19 mouse cellular contexts compared by ENCODE assay signal in the genomic region with DNA sequence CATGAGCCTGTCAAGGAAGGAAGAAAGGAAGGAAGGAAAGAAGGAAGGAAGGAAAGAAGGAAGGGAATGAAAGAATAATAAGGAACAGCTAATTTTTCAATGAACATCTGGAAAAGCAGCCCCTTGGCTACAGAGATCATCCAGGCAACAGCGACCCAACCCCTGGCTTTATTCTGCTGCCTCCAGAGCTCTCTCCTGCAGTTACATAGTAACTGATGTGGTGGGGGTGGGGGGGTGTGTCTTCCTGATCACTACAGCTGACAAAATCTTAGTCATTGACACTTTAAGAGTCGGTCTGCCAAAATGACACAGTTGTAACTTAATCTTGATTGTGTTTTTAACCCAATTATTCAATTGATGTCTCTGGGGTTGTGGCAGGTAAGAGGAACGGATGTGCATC.
A peak's percentile ranks its signal among the peaks of the same experiment; 100 is the strongest.
DNase-seq lines count a peak whose midpoint lies in the region; ATAC-seq and TF ChIP-seq lines count a peak whose summit lies in the region.
"Had no signal": no experiment of that assay in that cellular context is flagged by ENCODE, and none has a peak within 500 bp of the region (broad histone marks: within the 10 kb centered on the region; RNA-seq: fewer than 3 reads in every experiment).

No protein-coding gene starts in this region.

- no peak for DNase-seq in heart, adult 11 months
- DNase-seq in liver, embryonic 14.5 days (ENCODE audit: low read depth in 3 of 3, low spot score in 3 of 3): no peak
- no peak for DNase-seq in frontal cortex, postnatal 36 days (ENCODE audit: low spot score in 2 of 2)
- no peak for DNase-seq in testis, postnatal 14 days (ENCODE audit: low spot score)
- DNase-seq in adrenal gland, adult (ENCODE audit: inconsistent age in 2 of 2, low spot score in 1 of 2): no peak
- DNase-seq: cerebellum, adult 2 months; cerebellum, postnatal 25 days; forebrain, postnatal 0 days; gastrocnemius, postnatal 36 days; kidney, adult 2 months; lung, adult 18-20 months; lung, postnatal 10 days; thymus, adult 2 months had no signal

- WGBS in heart, embryonic 12.5 days: 68% methylated on average over 3 of the region's 3 CpGs
- WGBS in liver, embryonic 14.5 days (ENCODE audit: insufficient replicate concordance): 49% methylated on average over 3 of the region's 3 CpGs

- no peak overlapping the region for H3K4me3 ChIP-seq in heart, embryonic 12.5 days
- 0 out of 4 replicates have a peak overlapping the region, but pooled peaks of 1 of the 2 experiments have one; percentile 6 for H3K4me3 ChIP-seq in liver, embryonic 14.5 days (ENCODE audit: insufficient read depth in 1 of 2, low read depth in 2 of 2, low read length in 2 of 2)
- H3K4me3 ChIP-seq: embryonic facial prominence, embryonic 13.5 days; hindbrain, embryonic 13.5 days; midbrain, embryonic 13.5 days had no signal

- no peak overlapping the region for H3K4me2 ChIP-seq in heart, embryonic 12.5 days
- peak overlapping the region; percentile 62 for H3K4me2 ChIP-seq in liver, embryonic 14.5 days (ENCODE audit: low read depth)
- H3K4me2 ChIP-seq: embryonic facial prominence, embryonic 13.5 days; hindbrain, embryonic 13.5 days; midbrain, embryonic 13.5 days had no signal

- peaks cover 17% of the 10 kb centered on the region for H3K4me1 ChIP-seq in heart, embryonic 12.5 days (replicated peaks)
- H3K4me1 ChIP-seq in liver, embryonic 14.5 days (replicated peaks; ENCODE audit: control insufficient read depth in 2 of 2, insufficient read depth in 2 of 2, low read length in 1 of 2): peaks cover 72 to 73% of the 10 kb centered on the region in 2 experiments

- TF ChIP-seq CTCF in liver, embryonic 14.5 days (IDR thresholded peaks at IDR 0.05; ENCODE audit: low read depth): no peak

- H3K9ac ChIP-seq in heart, embryonic 12.5 days: no peak overlapping the region
- peak overlapping the region; percentile 69 for H3K9ac ChIP-seq in liver, embryonic 14.5 days (replicated peaks)
- H3K9ac ChIP-seq: embryonic facial prominence, embryonic 13.5 days; forebrain, postnatal 0 days; hindbrain, embryonic 13.5 days; midbrain, embryonic 13.5 days had no signal

- peak overlapping the region; percentile 51; the same call in 1 of the 2 replicates for H3K27ac ChIP-seq in heart, embryonic 12.5 days (ENCODE audit: poor library complexity, severe bottlenecking)
- peak overlapping the region; percentile 96 for H3K27ac ChIP-seq in liver, embryonic 14.5 days
- H3K27ac ChIP-seq: embryonic facial prominence, embryonic 13.5 days; kidney, postnatal 0 days had no signal

- no peaks in the 10 kb centered on the region for H3K27me3 ChIP-seq in heart, embryonic 12.5 days (replicated peaks)
- H3K27me3 ChIP-seq in liver, embryonic 14.5 days (ENCODE audit: control insufficient read depth, insufficient read depth, low read length): no peaks in the 10 kb centered on the region
- H3K27me3 ChIP-seq: embryonic facial prominence, embryonic 13.5 days; hindbrain, embryonic 13.5 days; midbrain, embryonic 13.5 days had no signal

- no peak for TF ChIP-seq EP300 in liver, embryonic 14.5 days (IDR thresholded peaks at IDR 0.05; ENCODE audit: low read depth)

- no peaks in the 10 kb centered on the region for H3K36me3 ChIP-seq in heart, embryonic 12.5 days
- peaks cover 6% of the 10 kb centered on the region for H3K36me3 ChIP-seq in liver, embryonic 14.5 days (replicated peaks; ENCODE audit: control insufficient read depth, insufficient read depth, low read depth)
- H3K36me3 ChIP-seq: midbrain, embryonic 13.5 days had no signal

- ATAC-seq in heart, embryonic 12.5 days (ENCODE audit: insufficient number of reproducible peaks, low FRiP score): no peak
- ATAC-seq in erythroblast, adult 5-6 weeks (replicated peaks; ENCODE audit: low FRiP score, poor library complexity, severe bottlenecking): 0 out of 2 replicates have a peak, but pooled peaks have one; percentile 29
- ATAC-seq in liver, embryonic 14.5 days (ENCODE audit: insufficient read depth): peak; percentile 67
- ATAC-seq: forebrain, postnatal 0 days; midbrain, embryonic 13.5 days had no signal

- no peaks in the 10 kb centered on the region for H3K9me3 ChIP-seq in heart, embryonic 12.5 days (replicated peaks)
- H3K9me3 ChIP-seq in liver, embryonic 14.5 days (ENCODE audit: control insufficient read depth, low read length): no peaks in the 10 kb centered on the region
- H3K9me3 ChIP-seq: embryonic facial prominence, embryonic 13.5 days; hindbrain, embryonic 13.5 days; midbrain, embryonic 13.5 days had no signal
